Comparison of ENCODE assay signal across 7 mouse cellular contexts in the genomic region with DNA sequence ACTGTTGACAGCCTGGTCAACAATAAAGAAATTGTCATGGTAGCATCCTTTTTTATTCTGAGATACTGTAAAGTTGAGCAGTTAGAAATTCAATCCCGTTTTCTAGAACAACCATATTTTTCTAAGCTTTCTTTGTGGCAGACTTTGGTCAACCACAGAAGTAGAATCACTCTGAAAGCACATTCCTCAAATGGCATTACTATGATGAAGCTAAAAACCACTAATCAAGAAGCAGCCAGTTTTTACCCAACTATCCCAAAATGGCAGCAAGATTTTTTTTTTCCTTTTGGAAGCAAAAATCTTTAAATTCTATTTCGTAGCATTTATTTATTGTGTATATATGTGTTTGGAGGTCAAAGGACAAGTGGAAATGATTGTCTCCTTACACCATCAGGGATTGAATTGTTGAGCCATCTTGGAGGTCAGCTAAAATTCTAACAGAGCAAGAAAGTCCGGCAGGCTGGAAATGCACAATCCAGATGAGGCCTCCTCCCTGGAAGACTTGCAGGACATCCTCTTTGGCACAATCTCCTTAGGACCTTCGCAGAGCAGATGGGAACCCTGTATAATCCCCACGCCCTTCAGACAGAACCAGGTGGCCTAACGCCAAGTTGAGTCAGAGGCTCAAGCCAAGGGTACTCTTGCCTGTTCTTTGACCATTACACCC. TPM values are rescaled to one million over a fixed set of nuclear protein-coding genes. Genes with fewer than 3 reads are reported as not detected.
DNase-seq lines count a peak whose midpoint lies in the region; ATAC-seq and TF ChIP-seq lines count a peak whose summit lies in the region.

No protein-coding gene starts in this region.

- 24% methylated on average over 6 of the region's 6 CpGs for WGBS in lung, postnatal 0 days
- 34% methylated on average over 6 of the region's 6 CpGs for WGBS in limb, embryonic 13.5 days
- 24% methylated on average over 6 of the region's 6 CpGs for WGBS in stomach, embryonic 15.5 days

- H3K27me3 ChIP-seq in lung, postnatal 0 days (replicated peaks; ENCODE audit: insufficient read depth, low read length): no peaks in the 10 kb centered on the region
- H3K27me3 ChIP-seq in limb, embryonic 13.5 days: no peaks in the 10 kb centered on the region
- no peaks in the 10 kb centered on the region for H3K27me3 ChIP-seq in stomach, embryonic 15.5 days (replicated peaks)

- no peaks in the 10 kb centered on the region for H3K36me3 ChIP-seq in lung, postnatal 0 days (ENCODE audit: insufficient read depth, low read length)
- H3K36me3 ChIP-seq in limb, embryonic 13.5 days: no peaks in the 10 kb centered on the region
- H3K36me3 ChIP-seq in stomach, embryonic 15.5 days: no peaks in the 10 kb centered on the region

- TF ChIP-seq POLR2A in embryonic fibroblast, embryonic 13.5 days (IDR thresholded peaks at IDR 0.05; ENCODE audit: low read depth, low read length): no peak

- H3K27ac ChIP-seq in lung, postnatal 0 days (ENCODE audit: low read length): peak overlapping the region; percentile 95
- peak overlapping the region; percentile 99 for H3K27ac ChIP-seq in embryonic fibroblast, embryonic 13.5 days (ENCODE audit: insufficient read depth, low read length)
- H3K27ac ChIP-seq in limb, embryonic 13.5 days: peak overlapping the region; percentile 79; the same call in 1 of the 2 replicates
- peak overlapping the region; percentile 95 for H3K27ac ChIP-seq in stomach, embryonic 15.5 days

- no peak overlapping the region for H3K9ac ChIP-seq in lung, postnatal 0 days (replicated peaks; ENCODE audit: low read depth)
- H3K9ac ChIP-seq in limb, embryonic 13.5 days: peak overlapping the region; percentile 58; the same call in 1 of the 2 replicates
- H3K9ac ChIP-seq in stomach, embryonic 15.5 days: no peak overlapping the region

- no peak for ATAC-seq in lung, postnatal 0 days
- no peak for ATAC-seq in limb, embryonic 13.5 days (ENCODE audit: low FRiP score, low read depth)
- ATAC-seq in stomach, embryonic 15.5 days (ENCODE audit: insufficient read depth, low FRiP score, low read depth): no peak

- TF ChIP-seq CTCF in lung, postnatal 0 days (IDR thresholded peaks at IDR 0.05): no peak
- TF ChIP-seq CTCF in embryonic fibroblast, embryonic 13.5 days (IDR thresholded peaks at IDR 0.05; ENCODE audit: borderline replicate concordance, insufficient read depth, low read length): no peak

- peak overlapping the region; percentile 53 for H3K4me2 ChIP-seq in lung, postnatal 0 days (replicated peaks; ENCODE audit: low read depth, low read length)
- peak overlapping the region; percentile 64 for H3K4me2 ChIP-seq in limb, embryonic 13.5 days (replicated peaks)
- peak overlapping the region; percentile 56 for H3K4me2 ChIP-seq in stomach, embryonic 15.5 days

- H3K9me3 ChIP-seq in lung, postnatal 0 days (ENCODE audit: low read length): no peaks in the 10 kb centered on the region
- H3K9me3 ChIP-seq in limb, embryonic 13.5 days: no peaks in the 10 kb centered on the region
- H3K9me3 ChIP-seq in stomach, embryonic 15.5 days: no peaks in the 10 kb centered on the region

- H3K4me1 ChIP-seq in lung, postnatal 0 days (ENCODE audit: insufficient read depth, low read depth, low read length): peaks cover 17% of the 10 kb centered on the region; the same call in 1 of the 2 replicates
- peaks cover 8% of the 10 kb centered on the region for H3K4me1 ChIP-seq in embryonic fibroblast, embryonic 13.5 days (ENCODE audit: control insufficient read depth, insufficient read depth, low read length)
- H3K4me1 ChIP-seq in limb, embryonic 13.5 days: peaks cover 24% of the 10 kb centered on the region
- H3K4me1 ChIP-seq in stomach, embryonic 15.5 days: peaks cover 10% of the 10 kb centered on the region; the same call in 1 of the 2 replicates

- peak overlapping the region; percentile 59; the same call in 1 of the 2 replicates for H3K4me3 ChIP-seq in lung, postnatal 0 days (ENCODE audit: low read depth, low read length)
- H3K4me3 ChIP-seq in embryonic fibroblast, embryonic 13.5 days (ENCODE audit: insufficient read depth, low read length): peak overlapping the region; percentile 6; the same call in 1 of the 2 replicates
- H3K4me3 ChIP-seq in limb, embryonic 13.5 days: peak overlapping the region; percentile 87
- H3K4me3 ChIP-seq in stomach, embryonic 15.5 days (replicated peaks): peak overlapping the region; percentile 92

- DNase-seq in lung, postnatal 0 days (ENCODE audit: low spot score): no peak
- DNase-seq in lung, adult 18-20 months: no peak
- DNase-seq in right cerebral cortex, postnatal 14 days: no peak
- DNase-seq in layer of hippocampus, adult 18-20 months (ENCODE audit: low spot score in 2 of 2): no peak

- TF ChIP-seq EP300 in lung, postnatal 0 days (IDR thresholded peaks at IDR 0.05): peak; percentile 75

RNA-seq across cellular contexts. Expression of gene Lims1, which starts 0.8 kb away (rescaled TPM):
- polyA plus RNA-seq in lung, postnatal 0 days (2015; fragmentation: Nextera tagmentation; extraction: Ambion mirVana): 314 and 322 TPM in 2 replicates
- polyA plus RNA-seq in embryonic fibroblast, embryonic 13.5 days (2011; ENCODE audit: insufficient read length, low read depth, missing spikeins): 160 and 170 TPM in 2 replicates
- 141 and 147 TPM in 2 replicates for polyA plus RNA-seq in limb, embryonic 13.5 days (2015; fragmentation: Nextera tagmentation; extraction: Ambion mirVana)
- 150 and 155 TPM in 2 replicates for polyA plus RNA-seq in stomach, embryonic 15.5 days (2015; fragmentation: Nextera tagmentation; extraction: Ambion mirVana)
- total RNA-seq in layer of hippocampus, adult 18-20 months (2021): 10 to 100 TPM; 18.9 to 20.4 TPM

Comparison
In these comparisons a context has a peak if more than half of its experiments do, and no peak if none do; other contexts are left out.
1. H3K4me3 ChIP-seq: peak in every context shown above with its lines; median percentile 92 in stomach, embryonic 15.5 days; 87 in limb, embryonic 13.5 days; 59 in lung, postnatal 0 days; 6 in embryonic fibroblast, embryonic 13.5 days.